Mouse (Mus musculus): ENCODE results near the gene Tnfrsf11a. TPM values are rescaled to one million over a fixed set of nuclear protein-coding genes. Genes with fewer than 3 reads are reported as not detected.

Tnfrsf11a gene
- polyA plus RNA-seq, 1 experiment, result 2.6 TPM

GRCm38 (mm10) chr1:105784257-105785016 lies 3.9 kb downstream of the Tnfrsf11a start:
- TF ChIP-seq POLR2A (IDR thresholded peaks at IDR 0.05; ENCODE audit: low read depth, low read length), result no peak
- no peak for TF ChIP-seq CTCF (conservative IDR thresholded peaks at IDR 0.05; ENCODE audit: insufficient read depth, insufficient read length, low read depth, low read length)
- DNase-seq, result peak; percentile 41
- WGBS, result 70% methylated on average over 5 of the region's 5 CpGs
- Histone ChIP-seq H3K4me3 (ENCODE audit: insufficient read depth, low read depth, low read length) (no peak overlapping the region), H3K4me1 (ENCODE audit: control insufficient read depth, insufficient read depth, low read length) (no peaks in the 10 kb centered on the region), H3K27ac (ENCODE audit: insufficient read depth, low read depth, low read length) (0 out of 2 replicates have a peak overlapping the region, but pooled peaks have one; percentile 61), H3K27me3 (replicated peaks; ENCODE audit: control insufficient read depth, insufficient read depth, low read length) (no peaks in the 10 kb centered on the region), H3K36me3 (ENCODE audit: control insufficient read depth, insufficient read depth, low read length) (no peaks in the 10 kb centered on the region)

- H3K27ac ChIP-seq (ENCODE audit: insufficient read depth, low read depth, low read length), result 0 out of 2 replicates have a peak overlapping the region, but pooled peaks have one; percentile 61
- H3K27me3 ChIP-seq (replicated peaks; ENCODE audit: control insufficient read depth, insufficient read depth, low read length), result no peaks in the 10 kb centered on the region
- DNase-seq, result peak; percentile 66
- no peaks in the 10 kb centered on the region for H3K36me3 ChIP-seq (ENCODE audit: control insufficient read depth, insufficient read depth, low read length)
- H3K4me3 ChIP-seq (ENCODE audit: insufficient read depth, low read depth, low read length), result no peak overlapping the region
- no peak for TF ChIP-seq POLR2A (IDR thresholded peaks at IDR 0.05; ENCODE audit: low read depth, low read length)
- no peak for TF ChIP-seq CTCF (conservative IDR thresholded peaks at IDR 0.05; ENCODE audit: insufficient read depth, insufficient read length, low read depth, low read length)
- no peaks in the 10 kb centered on the region for H3K4me1 ChIP-seq (ENCODE audit: control insufficient read depth, insufficient read depth, low read length)
- 72% methylated on average over 4 of the region's 4 CpGs for whole genome bisulfite sequencing
Measured at GRCm38 (mm10) chr1:105785146-105785545, 4.6 kb downstream of the Tnfrsf11a start.

GRCm38 (mm10) chr1:105786731-105787357 lies 6.3 kb downstream of the Tnfrsf11a start:
- Histone ChIP-seq H3K4me3 (ENCODE audit: insufficient read depth, low read depth, low read length) (no peak overlapping the region), H3K27me3 (replicated peaks; ENCODE audit: control insufficient read depth, insufficient read depth, low read length) (no peaks in the 10 kb centered on the region), H3K4me1 (ENCODE audit: control insufficient read depth, insufficient read depth, low read length) (0 out of 2 replicates have a peak, but pooled peaks cover 2% of the 10 kb centered on the region), H3K27ac (ENCODE audit: insufficient read depth, low read depth, low read length) (peak overlapping the region; percentile 55; the same call in 1 of the 2 replicates), H3K36me3 (ENCODE audit: control insufficient read depth, insufficient read depth, low read length) (no peaks in the 10 kb centered on the region)
- peak; percentile 74 for DNase-seq
- TF ChIP-seq POLR2A (IDR thresholded peaks at IDR 0.05; ENCODE audit: low read depth, low read length) (no peak), CTCF (conservative IDR thresholded peaks at IDR 0.05; ENCODE audit: insufficient read depth, insufficient read length, low read depth, low read length) (no peak)
- 65% methylated on average over 6 of the region's 6 CpGs for WGBS

GRCm38 (mm10) chr1:105790103-105790502 lies 9.6 kb downstream of the Tnfrsf11a start:
- DNase-seq, result no peak
- TF ChIP-seq CTCF (conservative IDR thresholded peaks at IDR 0.05; ENCODE audit: insufficient read depth, insufficient read length, low read depth, low read length) (no peak), POLR2A (IDR thresholded peaks at IDR 0.05; ENCODE audit: low read depth, low read length) (no peak)
- Histone ChIP-seq H3K4me3 (ENCODE audit: insufficient read depth, low read depth, low read length) (no peak overlapping the region), H3K36me3 (ENCODE audit: control insufficient read depth, insufficient read depth, low read length) (no peaks in the 10 kb centered on the region), H3K27ac (ENCODE audit: insufficient read depth, low read depth, low read length) (no peak overlapping the region), H3K4me1 (ENCODE audit: control insufficient read depth, insufficient read depth, low read length) (peaks cover 2% of the 10 kb centered on the region; the same call in 1 of the 2 replicates), H3K27me3 (replicated peaks; ENCODE audit: control insufficient read depth, insufficient read depth, low read length) (no peaks in the 10 kb centered on the region)
- 82% methylated on average over 3 of the region's 3 CpGs for WGBS

GRCm38 (mm10) chr1:105794670-105795069 lies 14.2 kb downstream of the Tnfrsf11a start:
- DNase-seq, result peak; percentile 32
- H3K4me1 ChIP-seq (ENCODE audit: control insufficient read depth, insufficient read depth, low read length), result peaks cover 2% of the 10 kb centered on the region; the same call in 1 of the 2 replicates
- TF ChIP-seq POLR2A (IDR thresholded peaks at IDR 0.05; ENCODE audit: low read depth, low read length), result no peak
- no peak overlapping the region for H3K4me3 ChIP-seq (ENCODE audit: insufficient read depth, low read depth, low read length)
- no peaks in the 10 kb centered on the region for H3K27me3 ChIP-seq (replicated peaks; ENCODE audit: control insufficient read depth, insufficient read depth, low read length)
- WGBS, result 45% methylated on average over 6 of the region's 6 CpGs
- no peaks in the 10 kb centered on the region for H3K36me3 ChIP-seq (ENCODE audit: control insufficient read depth, insufficient read depth, low read length)
- no peak overlapping the region for H3K27ac ChIP-seq (ENCODE audit: insufficient read depth, low read depth, low read length)

GRCm38 (mm10) chr1:105795705-105796104 lies 15.2 kb downstream of the Tnfrsf11a start:
- no peak for DNase-seq
- no peaks in the 10 kb centered on the region for H3K27me3 ChIP-seq (replicated peaks; ENCODE audit: control insufficient read depth, insufficient read depth, low read length)
- H3K36me3 ChIP-seq (ENCODE audit: control insufficient read depth, insufficient read depth, low read length), result no peaks in the 10 kb centered on the region
- H3K4me1 ChIP-seq (ENCODE audit: control insufficient read depth, insufficient read depth, low read length), result peaks cover under 1% of the 10 kb centered on the region; the same call in 1 of the 2 replicates
- TF ChIP-seq POLR2A (IDR thresholded peaks at IDR 0.05; ENCODE audit: low read depth, low read length) (no peak), CTCF (conservative IDR thresholded peaks at IDR 0.05; ENCODE audit: insufficient read depth, insufficient read length, low read depth, low read length) (no peak)
- 93% methylated on average over 4 of the region's 4 CpGs for WGBS
- H3K27ac ChIP-seq (ENCODE audit: insufficient read depth, low read depth, low read length), result no peak overlapping the region
- H3K4me3 ChIP-seq (ENCODE audit: insufficient read depth, low read depth, low read length), result no peak overlapping the region

- no peak overlapping the region for H3K4me3 ChIP-seq (ENCODE audit: insufficient read depth, low read depth, low read length)
- no peaks in the 10 kb centered on the region for H3K36me3 ChIP-seq (ENCODE audit: control insufficient read depth, insufficient read depth, low read length)
- no peak overlapping the region for H3K27ac ChIP-seq (ENCODE audit: insufficient read depth, low read depth, low read length)
- H3K27me3 ChIP-seq (replicated peaks; ENCODE audit: control insufficient read depth, insufficient read depth, low read length), result no peaks in the 10 kb centered on the region
- TF ChIP-seq CTCF (conservative IDR thresholded peaks at IDR 0.05; ENCODE audit: insufficient read depth, insufficient read length, low read depth, low read length) (no peak), POLR2A (IDR thresholded peaks at IDR 0.05; ENCODE audit: low read depth, low read length) (no peak)
- 96% methylated on average over 6 of the region's 6 CpGs for WGBS
- no peak for DNase-seq
- H3K4me1 ChIP-seq (ENCODE audit: control insufficient read depth, insufficient read depth, low read length), result no peaks in the 10 kb centered on the region
Measured at GRCm38 (mm10) chr1:105800570-105800969, 20.1 kb downstream of the Tnfrsf11a start.
